Mouse (Mus musculus) ovary, postnatal 36 days (tissue): Measurements from ENCODE around the gene Rpl3l.
A peak's percentile ranks its signal among the peaks of the same experiment; 100 is the strongest.

Experiments used
- DNase-seq: peaks from one replicate; pipeline ENCODE4 v3.0.0; 2022; ENCODE audit warnings: low spot score, mixed read lengths

Rpl3l gene

DNA sequence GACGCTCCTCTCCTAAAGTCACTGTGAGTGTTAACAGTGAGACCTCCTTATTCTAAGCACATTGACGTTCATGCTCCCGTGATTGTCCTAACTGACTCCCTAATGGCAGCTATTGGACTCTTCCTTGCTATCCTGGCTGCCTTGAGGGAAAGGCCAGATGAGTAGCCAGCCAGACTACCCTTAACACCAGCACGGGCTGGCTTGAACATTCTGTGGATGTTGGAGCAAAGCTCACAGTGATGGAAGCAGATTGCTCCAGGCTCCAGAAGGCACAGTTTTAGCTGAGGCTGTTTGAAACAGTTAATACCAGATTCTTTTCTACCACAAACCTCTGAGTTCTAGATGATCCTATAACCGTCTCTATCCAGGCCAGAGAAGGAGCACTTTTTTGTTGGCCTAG, 16.3 kb downstream of the Rpl3l start:
- DNase-seq = no peak

DNA sequence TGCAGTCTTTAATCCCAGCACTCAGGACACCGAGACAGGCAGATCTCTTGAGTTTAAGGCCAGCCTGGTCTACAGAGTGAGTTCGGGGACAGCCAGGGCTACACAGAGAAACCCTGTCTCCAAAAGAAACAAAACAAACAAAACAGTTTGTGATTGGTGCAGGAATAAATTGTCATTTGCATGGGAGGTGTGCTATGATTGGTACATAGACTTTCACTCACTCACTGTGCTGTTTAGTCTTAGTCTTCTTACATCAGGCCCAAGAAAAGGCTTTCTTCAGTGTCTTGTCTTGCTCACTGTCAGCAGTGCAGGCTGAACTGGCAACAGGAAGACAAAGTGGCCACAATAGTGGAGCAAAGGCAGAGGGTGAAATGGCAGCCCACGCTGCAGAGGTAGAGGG, 16.8 kb downstream of the Rpl3l start:
- no peak for DNase-seq

DNA sequence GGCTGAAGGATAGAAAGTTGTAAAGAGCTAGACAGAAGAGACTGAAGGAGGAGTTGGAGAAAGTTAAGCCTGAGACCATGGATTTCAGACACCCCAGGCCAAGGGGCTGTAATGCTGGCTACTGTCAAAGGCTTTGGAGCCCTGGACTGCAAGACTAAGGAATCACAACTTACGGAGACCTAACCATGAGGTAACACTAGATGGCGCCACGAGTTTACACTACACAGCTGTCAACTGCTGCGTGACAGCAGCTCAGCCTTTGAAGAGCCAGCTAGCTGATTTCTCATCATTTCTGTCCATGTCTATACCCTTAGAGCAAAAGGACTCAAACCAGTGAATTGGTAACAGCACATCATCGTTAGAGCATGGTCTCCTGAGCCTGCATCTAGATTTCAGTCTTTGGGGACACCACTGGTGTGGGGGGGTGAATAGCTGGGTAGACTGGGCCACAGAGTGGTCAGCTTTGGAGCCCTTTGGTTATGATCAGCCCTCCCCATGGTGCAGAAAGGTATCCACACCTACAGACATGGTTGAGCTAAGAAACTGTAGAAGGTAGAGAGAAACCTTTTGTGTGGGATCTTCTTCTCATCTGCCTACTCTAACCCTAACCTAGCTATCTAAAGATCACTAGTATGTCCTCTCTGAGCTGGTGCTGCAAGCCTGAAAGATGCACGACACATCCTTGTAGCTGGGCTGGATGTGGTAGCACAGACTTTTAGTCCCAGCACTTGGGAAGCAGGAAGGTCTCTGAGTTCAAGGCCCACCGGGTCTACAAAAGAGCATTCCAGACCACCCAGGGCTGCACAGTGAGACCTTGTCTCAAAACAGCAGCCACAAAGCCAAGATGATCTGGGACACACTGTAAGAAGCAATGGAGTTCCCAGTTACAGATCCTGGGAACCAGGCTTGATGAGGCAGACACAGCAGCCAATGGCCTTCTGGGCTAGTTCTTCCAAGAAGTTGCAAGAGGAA, 18.2 kb downstream of the Rpl3l start:
- peak; percentile 72 for DNase-seq

DNA sequence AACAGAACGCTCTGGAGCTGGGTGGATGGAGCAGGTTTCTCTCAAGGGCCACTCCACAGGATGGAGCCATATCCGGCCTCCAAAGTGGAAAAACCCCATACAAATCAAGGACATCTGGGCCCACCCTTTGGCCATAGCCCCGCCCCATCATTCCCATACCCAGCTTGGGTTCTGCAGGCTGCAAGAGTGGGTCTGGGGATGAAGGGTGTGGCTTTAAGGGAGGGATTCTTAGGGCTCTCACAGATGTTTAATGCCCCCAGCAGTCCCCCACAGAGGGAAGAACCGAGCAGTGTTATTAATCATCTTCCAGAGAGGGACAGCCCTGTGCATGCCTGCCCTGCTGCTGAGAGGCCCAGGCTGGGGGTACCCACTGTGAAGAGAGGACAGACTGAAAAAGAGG, 19.4 kb downstream of the Rpl3l start:
- no peak for DNase-seq

DNA sequence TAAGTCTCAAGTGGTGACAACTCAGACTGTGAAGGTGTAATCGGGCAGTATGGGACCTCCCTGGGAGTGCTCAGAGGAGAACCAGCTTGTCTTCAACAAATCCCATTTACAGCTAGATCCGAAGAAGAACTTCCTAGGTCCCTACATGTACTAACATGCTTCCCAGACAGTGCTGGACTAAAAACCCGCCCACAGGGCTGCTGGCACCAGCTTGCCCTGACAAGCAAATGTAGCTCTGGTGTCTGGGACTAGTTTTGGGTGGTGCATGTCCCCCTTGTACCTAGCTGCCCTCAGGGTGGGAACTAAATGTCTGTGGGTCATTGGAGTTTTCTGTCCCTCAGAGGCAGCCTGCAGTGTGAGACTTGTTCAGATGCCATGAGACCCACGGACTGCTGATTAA, 23.9 kb downstream of the Rpl3l start:
- DNase-seq = no peak

DNA sequence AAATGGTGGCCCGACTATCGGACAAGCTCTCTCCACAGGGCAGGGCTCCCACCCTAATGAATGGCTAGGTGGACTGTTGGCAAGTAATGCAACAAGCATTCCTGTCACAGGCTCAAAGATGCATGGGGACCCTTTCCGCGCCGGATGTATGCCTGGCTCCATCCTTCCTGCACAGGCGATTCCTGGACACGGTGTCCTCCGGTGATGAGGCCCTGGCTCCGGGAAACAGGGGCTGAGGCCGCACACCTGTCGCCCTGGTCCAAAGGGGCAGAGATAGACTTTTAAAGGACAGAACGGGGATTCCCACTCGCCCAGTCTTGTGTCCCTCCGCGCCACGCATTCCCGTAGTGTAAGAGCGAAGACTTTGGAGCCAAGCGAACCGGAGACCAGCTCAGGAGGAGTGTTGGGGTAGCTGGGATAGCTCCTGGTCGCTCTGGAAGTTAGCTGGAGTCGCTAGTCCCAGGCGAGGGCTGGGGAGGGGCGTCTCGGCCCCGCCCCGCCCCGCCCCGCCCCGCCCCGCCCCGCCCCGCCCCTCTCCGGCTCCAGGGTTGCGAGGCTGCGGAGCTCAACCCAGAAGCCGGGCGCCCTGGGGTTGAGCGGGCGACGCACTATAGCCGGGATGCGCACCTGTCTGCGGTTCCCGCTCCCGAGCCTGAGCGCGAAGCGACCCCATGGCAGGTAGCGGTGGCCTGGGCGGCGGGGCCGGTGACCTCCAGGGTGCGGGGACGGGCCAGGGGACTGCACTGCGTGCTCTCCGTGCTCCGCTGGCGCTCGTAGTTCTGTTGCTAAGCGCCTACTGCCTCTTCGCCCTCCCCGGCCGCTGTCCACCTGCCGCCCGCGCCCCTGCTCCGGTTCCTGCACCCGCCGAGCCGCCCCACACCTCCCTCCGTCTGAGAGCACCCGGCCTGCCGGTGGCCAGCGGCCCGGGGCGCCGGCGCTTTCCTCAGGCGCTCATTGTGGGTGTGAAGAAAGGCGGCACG, 25.1 kb downstream of the Rpl3l start, which contains the start of gene Hs3st6:
Hs3st6 (plus strand) TSS at position 574 of the 980 bp plus-strand sequence.
- peak; percentile 42 for DNase-seq

DNA sequence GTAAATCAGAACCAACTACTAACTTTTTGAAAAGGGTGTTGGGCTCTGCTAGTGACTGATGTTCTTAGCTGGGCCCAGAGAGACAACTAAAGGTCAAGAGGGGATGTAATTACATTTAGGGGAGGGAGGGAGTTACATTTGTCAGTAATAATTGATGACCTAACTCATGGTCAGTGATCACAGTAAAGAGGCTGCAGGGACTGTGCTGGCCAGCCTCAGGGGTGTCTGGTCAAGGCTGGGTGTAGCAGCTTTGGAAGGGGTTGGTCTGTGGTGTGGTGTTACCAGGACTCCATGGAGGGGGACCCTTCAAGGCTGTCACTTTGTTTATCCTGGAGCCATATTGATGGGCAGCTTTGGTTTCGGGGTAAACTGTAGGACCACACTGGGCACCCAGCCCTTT, 29.8 kb downstream of the Rpl3l start:
- DNase-seq = no peak

DNA sequence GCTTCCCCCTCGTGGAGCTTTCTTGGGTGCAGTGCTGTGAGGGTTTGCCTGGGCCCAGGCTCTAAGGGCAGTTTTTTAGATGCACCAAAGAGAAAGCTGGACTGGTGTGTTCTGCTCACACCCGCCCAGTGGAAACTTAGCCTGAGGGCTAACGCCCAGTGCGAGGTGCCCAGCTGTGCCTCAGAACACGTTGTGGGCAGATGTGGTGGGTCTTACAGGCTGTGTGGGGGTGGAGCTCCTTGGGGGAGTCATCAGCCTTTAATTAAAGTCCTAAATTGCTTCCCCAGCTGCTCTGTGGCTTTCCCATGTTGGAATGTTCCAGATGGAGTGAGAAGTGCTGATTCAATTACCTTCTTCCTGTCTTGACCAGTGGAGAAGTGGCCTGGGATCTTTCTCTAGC, 33.5 kb downstream of the Rpl3l start:
- no peak for DNase-seq

DNA sequence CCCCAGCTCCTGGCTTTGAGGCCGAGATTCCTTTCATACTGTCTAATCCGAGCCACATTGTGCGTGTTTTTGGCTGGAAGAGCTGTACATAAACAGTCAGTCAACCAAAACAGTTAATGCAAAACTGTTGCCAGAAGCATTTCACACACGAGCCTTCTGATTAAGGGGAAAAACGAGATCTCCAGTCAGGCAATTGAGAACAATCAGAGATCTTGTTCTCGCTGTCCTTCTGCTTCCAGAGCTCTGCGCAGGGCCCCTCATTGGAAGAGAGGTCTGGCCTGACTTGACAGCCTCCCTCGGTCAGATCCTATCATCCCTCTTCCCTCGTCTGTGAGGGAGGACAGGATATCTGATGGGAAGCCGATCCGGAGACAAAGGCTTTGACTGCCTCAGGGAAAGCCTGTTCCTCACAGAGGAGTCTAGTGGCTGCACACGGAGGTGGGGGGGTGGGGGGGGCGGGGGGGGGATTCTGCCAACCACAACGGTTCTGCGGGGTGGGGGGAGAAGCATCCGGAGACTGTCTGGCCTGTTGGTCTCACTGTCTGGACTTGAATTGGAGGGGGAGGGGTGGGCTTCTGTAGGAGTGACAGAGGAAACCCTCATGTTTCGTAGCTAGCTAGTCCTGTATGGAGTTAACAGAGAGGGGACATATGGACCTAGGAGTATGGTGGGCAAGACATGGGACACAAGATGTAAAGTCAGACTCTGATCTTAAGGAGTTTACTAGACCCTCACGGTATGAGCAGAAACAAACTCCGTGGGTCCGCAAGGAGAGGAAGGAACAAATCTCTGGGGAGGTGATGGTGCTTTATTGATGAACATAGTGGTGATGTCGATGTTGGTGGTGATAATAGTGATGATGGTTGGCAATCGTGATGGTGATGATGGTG, 37.6 kb downstream of the Rpl3l start:
- no peak for DNase-seq

DNA sequence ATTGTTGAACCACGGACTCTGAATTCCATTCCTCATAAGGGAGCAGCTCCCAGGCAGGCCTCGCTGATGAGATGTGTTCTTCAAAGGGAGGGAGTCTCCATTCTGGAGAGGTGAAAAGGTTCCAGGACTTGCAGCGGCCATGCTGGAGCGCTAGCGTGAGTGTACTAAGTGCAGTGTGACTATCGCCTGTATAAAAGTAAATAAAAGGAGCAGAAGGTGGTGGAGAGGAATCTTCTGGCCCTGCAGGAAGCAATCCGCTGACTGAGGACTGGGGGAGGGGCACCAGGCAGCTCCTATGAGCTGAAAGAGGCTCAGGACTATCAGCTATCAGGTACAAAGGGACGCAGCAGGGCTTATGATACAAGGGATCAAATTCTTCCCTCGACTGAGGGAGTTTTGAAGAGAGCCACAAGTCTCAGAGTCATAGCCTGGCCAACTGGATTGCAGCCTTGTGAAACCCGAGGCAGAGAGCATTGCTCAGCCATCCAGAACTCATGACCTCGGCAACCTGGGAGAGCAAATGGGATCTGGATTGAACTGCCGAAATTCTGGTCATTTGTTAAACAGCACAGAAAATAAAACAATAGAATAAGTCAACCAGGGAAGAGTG, 38.8 kb downstream of the Rpl3l start:
- no peak for DNase-seq

DNA sequence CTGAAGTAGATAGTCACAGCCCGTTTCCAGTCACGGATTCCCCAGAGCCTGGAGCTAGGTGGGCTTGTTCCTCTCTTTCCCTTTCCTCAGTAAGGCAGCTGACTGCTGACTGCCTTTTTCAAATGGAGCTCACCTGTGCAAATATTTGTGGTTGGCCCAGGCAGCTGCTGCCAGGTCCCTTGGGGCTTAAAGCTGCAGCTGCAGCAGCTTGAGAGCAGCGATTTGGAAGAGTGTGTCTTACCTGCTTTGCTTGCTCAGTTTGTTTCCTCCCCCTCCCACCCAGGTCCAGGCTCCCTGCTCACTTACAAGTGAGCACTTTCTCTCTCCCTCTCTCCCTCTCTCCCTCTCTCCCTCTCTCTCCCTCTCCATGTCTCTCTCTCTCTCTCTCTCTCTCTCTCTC, 41.5 kb downstream of the Rpl3l start:
- DNase-seq = no peak

DNA sequence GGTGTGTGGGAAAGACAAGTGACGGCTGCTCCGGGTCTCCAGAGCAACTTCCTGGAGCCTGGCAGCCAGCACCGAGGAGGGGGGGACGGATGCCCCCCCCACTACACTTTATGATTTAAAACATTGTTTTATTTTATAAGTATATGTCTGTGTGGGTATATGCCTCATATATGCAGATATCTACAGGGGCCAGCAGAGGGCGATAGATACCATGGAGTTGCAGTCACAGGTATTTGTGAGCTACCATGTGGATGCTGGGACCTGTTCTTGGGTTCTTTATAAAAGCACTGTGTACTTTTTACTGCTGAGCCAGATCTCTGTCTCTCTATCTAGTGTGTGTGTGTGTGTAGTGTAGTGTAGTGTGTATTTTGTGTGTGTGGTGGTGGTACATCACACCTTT, 45.6 kb downstream of the Rpl3l start:
- DNase-seq = no peak

DNA sequence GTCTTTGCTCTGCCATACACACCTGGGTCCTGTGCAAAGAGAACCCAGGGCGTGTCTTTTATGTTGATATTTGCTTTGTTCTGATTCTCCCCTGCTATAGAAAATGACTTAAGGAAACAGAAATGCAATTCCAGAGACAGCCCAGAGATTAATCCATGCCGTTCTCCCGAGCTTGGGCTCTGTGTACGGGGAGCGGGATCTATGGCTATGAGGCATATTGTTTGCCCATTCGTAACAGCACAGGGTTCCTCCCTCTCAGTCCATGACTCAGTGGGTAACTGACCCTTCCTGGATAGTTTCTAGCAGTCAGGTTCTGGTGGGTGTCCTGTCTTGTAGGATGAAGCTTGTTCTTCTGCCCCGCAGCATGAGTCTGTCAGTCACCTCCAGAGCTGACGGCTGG, 47.6 kb downstream of the Rpl3l start:
- DNase-seq = no peak

DNA sequence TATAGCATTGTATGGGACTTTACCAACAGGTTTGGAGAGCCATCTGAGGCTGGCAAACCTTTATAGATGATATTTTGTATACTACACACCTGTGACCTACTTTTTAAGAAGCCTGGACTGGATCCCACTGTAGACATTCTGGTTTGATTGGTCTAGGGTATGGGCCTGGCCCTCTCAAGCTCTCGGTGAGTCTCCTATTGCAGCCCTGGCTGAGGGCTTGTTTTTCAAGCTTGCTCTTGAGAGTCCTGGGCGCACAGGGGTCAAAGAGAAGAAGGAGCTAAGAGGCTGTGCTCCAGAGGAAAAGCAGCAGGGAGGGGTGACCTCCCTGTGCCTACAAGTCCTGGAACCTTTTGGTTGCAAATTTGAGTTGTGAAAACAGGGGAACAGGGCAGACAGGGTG, 49.5 kb downstream of the Rpl3l start:
- no peak for DNase-seq

DNA sequence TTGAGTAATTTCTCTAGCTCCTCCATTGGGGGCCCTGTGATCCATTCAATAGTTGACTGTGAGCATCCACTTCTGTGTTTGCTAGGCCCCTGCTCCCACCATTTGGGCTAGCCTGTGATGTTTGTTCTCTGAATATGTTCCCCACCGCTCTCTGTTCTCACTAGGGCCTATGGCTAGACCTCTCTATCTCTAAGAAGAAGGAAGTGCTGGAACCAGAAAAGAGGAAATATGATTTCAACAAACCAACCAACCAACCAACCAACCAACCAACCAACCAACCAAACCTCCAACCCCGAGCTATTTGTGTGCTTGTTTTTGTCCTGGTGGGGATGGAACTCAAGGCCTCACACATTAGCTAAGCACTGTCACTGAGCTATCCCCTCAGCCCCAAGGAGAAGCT, 53.2 kb downstream of the Rpl3l start:
- no peak for DNase-seq
